Comparison of ENCODE assay signal across 8 mouse cellular contexts in the genomic region with DNA sequence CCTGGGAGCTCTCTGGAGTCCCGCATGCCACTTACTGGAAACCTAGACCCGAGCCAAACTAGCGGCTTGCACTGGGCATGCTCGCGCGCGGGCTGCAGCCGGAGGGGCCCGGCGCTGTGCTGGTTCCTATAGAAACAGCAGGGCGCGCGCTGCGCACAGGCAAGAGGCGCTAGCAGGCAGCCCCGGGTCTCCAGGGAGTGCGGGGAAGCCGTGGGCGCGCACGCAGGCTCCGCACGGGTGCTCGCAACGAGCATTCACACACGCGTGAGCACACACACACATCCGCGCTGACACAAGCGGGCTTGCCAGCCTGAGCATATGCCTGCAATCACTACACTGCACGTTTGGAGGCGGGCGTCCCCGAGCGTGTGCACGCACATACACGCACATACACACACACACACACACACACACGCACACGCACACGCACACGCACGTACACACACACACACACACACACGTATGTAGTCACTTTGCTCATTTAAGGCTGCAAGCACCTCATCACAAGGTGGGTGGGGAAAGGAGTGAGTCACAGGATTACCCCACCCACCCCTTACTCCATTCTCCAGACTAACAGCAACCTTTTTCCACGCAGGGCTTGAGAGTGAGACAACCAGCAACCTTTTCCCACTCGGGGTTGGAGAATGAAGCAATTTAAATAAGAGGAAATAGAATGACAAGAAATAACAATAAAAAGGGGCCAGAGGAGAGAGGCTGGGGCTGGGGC. TPM values are rescaled to one million over a fixed set of nuclear protein-coding genes. Genes with fewer than 3 reads are reported as not detected.
A peak's percentile ranks its signal among the peaks of the same experiment; 100 is the strongest.
DNase-seq lines count a peak whose midpoint lies in the region; ATAC-seq and TF ChIP-seq lines count a peak whose summit lies in the region.

No protein-coding gene starts in this region.

- no peaks in the 10 kb centered on the region for H3K27me3 ChIP-seq in Patski
- H3K27me3 ChIP-seq in cerebellum, adult 2 months (ENCODE audit: control insufficient read depth, insufficient read depth, low read length): no peaks in the 10 kb centered on the region
- no peaks in the 10 kb centered on the region for H3K27me3 ChIP-seq in hindbrain, embryonic 11.5 days (ENCODE audit: control insufficient read depth, insufficient read depth, low read length)
- no peaks in the 10 kb centered on the region for H3K27me3 ChIP-seq in lung, postnatal 0 days (replicated peaks; ENCODE audit: insufficient read depth, low read length)

- TF ChIP-seq CTCF in Patski (IDR thresholded peaks at IDR 0.05): no peak
- TF ChIP-seq CTCF in cerebellum, adult 2 months (IDR thresholded peaks at IDR 0.05; ENCODE audit: borderline replicate concordance, insufficient read depth, low read depth, low read length): no peak
- peak; percentile 44 for TF ChIP-seq CTCF in lung, postnatal 0 days (IDR thresholded peaks at IDR 0.05)

- in situ Hi-C loops in Patski (cut with MboI; ENCODE audit: low pct_unique_long_range_greater_than_20kb): no loop called here

- H3K4me1 ChIP-seq in cerebellum, adult 2 months (ENCODE audit: control insufficient read depth, insufficient read depth, low read length): peaks cover 7% of the 10 kb centered on the region; the same call in 1 of the 2 replicates
- H3K4me1 ChIP-seq in hindbrain, embryonic 11.5 days (replicated peaks; ENCODE audit: control insufficient read depth, insufficient read depth, low read length): 0 out of 2 replicates have a peak, but pooled peaks cover 4% of the 10 kb centered on the region
- peaks cover 5% of the 10 kb centered on the region for H3K4me1 ChIP-seq in lung, postnatal 0 days (ENCODE audit: insufficient read depth, low read depth, low read length)

- peak overlapping the region; percentile 74 for H3K4me2 ChIP-seq in hindbrain, embryonic 11.5 days (replicated peaks; ENCODE audit: low read depth, low read length)
- peak overlapping the region; percentile 95 for H3K4me2 ChIP-seq in lung, postnatal 0 days (replicated peaks; ENCODE audit: low read depth, low read length)

- peak; percentile 71 for TF ChIP-seq POLR2A in cerebellum, adult 2 months (IDR thresholded peaks at IDR 0.05; ENCODE audit: borderline replicate concordance, insufficient read depth, low read length)

- ATAC-seq in Patski: peak; percentile 73
- peak; percentile 95 for ATAC-seq in frontal cortex, adult (ENCODE audit: low TSS enrichment)
- ATAC-seq in hindbrain, embryonic 11.5 days (ENCODE audit: low FRiP score): peak; percentile 92
- ATAC-seq in lung, postnatal 0 days: peak; percentile 87

- POLR2A ChIA-PET in Patski (lab: Charles Lee): interaction anchor here (1.1 to 2.4 kb wide), 3 partner anchors 14 to 25 kb away, joined by 3 to 12 read pairs (median 6); partner anchors contain the start of genes 2310030G06Rik and Hspb2

- CTCF ChIA-PET in Patski (lab: Charles Lee): interaction anchor here (2.7 kb wide), 1 partner anchor 39 kb away, joined by 12 read pairs; the partner anchor contains the start of gene Fdxacb1

- no peak for DNase-seq in Patski (ENCODE audit: low read depth, low spot score)
- peak; percentile 86 to 87 for DNase-seq in cerebellum, adult 2 months
- DNase-seq in hindbrain, embryonic 11.5 days (ENCODE audit: low spot score): peak; percentile 89
- DNase-seq in layer of hippocampus, postnatal 14 days (ENCODE audit: low spot score in 2 of 2): peak; percentile 78 to 91
- DNase-seq in lung, postnatal 0 days (ENCODE audit: low spot score): peak; percentile 72
- DNase-seq in retina, adult 2 months (ENCODE audit: low read depth, low spot score): peak; percentile 54
- DNase-seq in urinary bladder, postnatal 36 days (ENCODE audit: low spot score in 2 of 2): peak; percentile 23 to 28

- under 1% methylated on average over 45 of the region's 45 CpGs for WGBS in cerebellum, adult 2 months
- under 1% methylated on average over 45 of the region's 45 CpGs for WGBS in hindbrain, embryonic 11.5 days
- 1% methylated on average over 45 of the region's 45 CpGs for WGBS in lung, postnatal 0 days

- H3K9ac ChIP-seq in hindbrain, embryonic 11.5 days (ENCODE audit: low read depth, low read length): peak overlapping the region; percentile 79
- 0 out of 2 replicates have a peak overlapping the region, but pooled peaks have one; percentile 19 for H3K9ac ChIP-seq in lung, postnatal 0 days (replicated peaks; ENCODE audit: low read depth)

- no peaks in the 10 kb centered on the region for H3K9me3 ChIP-seq in hindbrain, embryonic 11.5 days (ENCODE audit: control insufficient read depth, low read length)
- no peaks in the 10 kb centered on the region for H3K9me3 ChIP-seq in lung, postnatal 0 days (ENCODE audit: low read length)

- TF ChIP-seq EP300 in lung, postnatal 0 days (IDR thresholded peaks at IDR 0.05): no peak

- peak overlapping the region; percentile 72 for H3K4me3 ChIP-seq in cerebellum, adult 2 months (replicated peaks; ENCODE audit: insufficient read depth, low read depth, low read length)
- H3K4me3 ChIP-seq in hindbrain, embryonic 11.5 days (ENCODE audit: low read depth, low read length): peak overlapping the region; percentile 51
- peak overlapping the region; percentile 51 for H3K4me3 ChIP-seq in lung, postnatal 0 days (ENCODE audit: low read depth, low read length)

- H3K36me3 ChIP-seq in hindbrain, embryonic 11.5 days (ENCODE audit: control insufficient read depth, insufficient read depth, low read length): no peaks in the 10 kb centered on the region
- H3K36me3 ChIP-seq in lung, postnatal 0 days (ENCODE audit: insufficient read depth, low read length): no peaks in the 10 kb centered on the region

- H3K27ac ChIP-seq in cerebellum, adult 2 months (ENCODE audit: insufficient read depth, low read length): peak overlapping the region; percentile 80
- H3K27ac ChIP-seq in hindbrain, embryonic 11.5 days (ENCODE audit: low read depth, low read length): peak overlapping the region; percentile 85
- no peak overlapping the region for H3K27ac ChIP-seq in lung, postnatal 0 days (ENCODE audit: low read length)

RNA-seq across cellular contexts. Expression of gene Dixdc1, which starts 11.2 kb away (rescaled TPM):
- polyA plus RNA-seq in Patski (2021): 14.6 TPM
- polyA plus RNA-seq in cerebellum, adult 2 months (2012; rRNA removed): 81.7 and 85.7 TPM in 2 replicates
- polyA plus RNA-seq in hindbrain, embryonic 11.5 days (2014; fragmentation: Nextera tagmentation; extraction: Ambion mirVana): 25.2 and 31.0 TPM in 2 replicates
- total RNA-seq in layer of hippocampus, postnatal 14 days (2021): 10 to 100 TPM; 75.2 to 79.8 TPM
- 5.4 and 7.5 TPM in 2 replicates for polyA plus RNA-seq in lung, postnatal 0 days (2015; fragmentation: Nextera tagmentation; extraction: Ambion mirVana)

RNA-seq across cellular contexts. Expression of gene 2310030G06Rik, which starts 18.2 kb away (rescaled TPM):
- polyA plus RNA-seq in Patski (2021): 33.1 TPM
- polyA plus RNA-seq in cerebellum, adult 2 months (2012; rRNA removed): 3.0 and 3.8 TPM in 2 replicates
- polyA plus RNA-seq in hindbrain, embryonic 11.5 days (2014; fragmentation: Nextera tagmentation; extraction: Ambion mirVana): 1.3 and 1.7 TPM in 2 replicates
- total RNA-seq in layer of hippocampus, postnatal 14 days (2021): 1 to 10 TPM; 1.5 to 2.1 TPM
- polyA plus RNA-seq in lung, postnatal 0 days (2015; fragmentation: Nextera tagmentation; extraction: Ambion mirVana): 28.5 and 29.8 TPM in 2 replicates

RNA-seq across cellular contexts. Expression of gene Cryab, which starts 23.0 kb away (rescaled TPM):
- polyA plus RNA-seq in Patski (2021): 1,544 TPM
- 296 and 364 TPM in 2 replicates for polyA plus RNA-seq in cerebellum, adult 2 months (2012; rRNA removed)
- polyA plus RNA-seq in hindbrain, embryonic 11.5 days (2014; fragmentation: Nextera tagmentation; extraction: Ambion mirVana): 5.9 and 7.4 TPM in 2 replicates
- 10 to 100 TPM; 77.7 to 89.3 TPM for total RNA-seq in layer of hippocampus, postnatal 14 days (2021)
- polyA plus RNA-seq in lung, postnatal 0 days (2015; fragmentation: Nextera tagmentation; extraction: Ambion mirVana): 442 and 571 TPM in 2 replicates

RNA-seq across cellular contexts. Expression of gene Hspb2, which starts 24.1 kb away (rescaled TPM):
- 12.9 TPM for polyA plus RNA-seq in Patski (2021)
- 3.2 and 3.4 TPM in 2 replicates for polyA plus RNA-seq in cerebellum, adult 2 months (2012; rRNA removed)
- polyA plus RNA-seq in hindbrain, embryonic 11.5 days (2014; fragmentation: Nextera tagmentation; extraction: Ambion mirVana): 1.9 and 2.4 TPM in 2 replicates
- 1 to 10 TPM; 1.3 to 1.8 TPM for total RNA-seq in layer of hippocampus, postnatal 14 days (2021)
- 30.8 and 32.4 TPM in 2 replicates for polyA plus RNA-seq in lung, postnatal 0 days (2015; fragmentation: Nextera tagmentation; extraction: Ambion mirVana)

RNA-seq across cellular contexts. Expression of gene Fdxacb1, which starts 39.9 kb away (rescaled TPM):
- polyA plus RNA-seq in Patski (2021): 6.5 TPM
- 7.3 and 8.0 TPM in 2 replicates for polyA plus RNA-seq in cerebellum, adult 2 months (2012; rRNA removed)
- 13.4 and 15.5 TPM in 2 replicates for polyA plus RNA-seq in hindbrain, embryonic 11.5 days (2014; fragmentation: Nextera tagmentation; extraction: Ambion mirVana)
- total RNA-seq in layer of hippocampus, postnatal 14 days (2021): 1 to 10 TPM; 5.4 to 6.6 TPM
- polyA plus RNA-seq in lung, postnatal 0 days (2015; fragmentation: Nextera tagmentation; extraction: Ambion mirVana): 10.2 and 12.1 TPM in 2 replicates

Comparison
In these comparisons a context has a peak if more than half of its experiments do, and no peak if none do; other contexts are left out.
1. RNA of gene Cryab, which starts 23.0 kb away (polyA plus RNA-seq): 1,544 TPM in Patski (single experiment), 442 to 571 TPM in lung, postnatal 0 days and 296 to 364 TPM in cerebellum, adult 2 months; 5.9 to 7.4 TPM in hindbrain, embryonic 11.5 days; every median in the first group is over 10 times any median in the second.
2. Peak in every context shown above with its lines, with median percentiles within 50 percentile points of each other: ATAC-seq and H3K4me3 ChIP-seq.